Mouse (Mus musculus) gastrocnemius, adult 2 months (tissue): ENCODE data around the gene Jam2. TPM values are rescaled to one million over a fixed set of nuclear protein-coding genes. Genes with fewer than 3 reads are reported as not detected.

Experiments
- DNase-seq: peaks from one replicate; pipeline ENCODE4 v3.0.0; 2022
- H3K27ac ChIP-seq: fragments of 200-600 bp; 2 replicates; pipeline ENCODE4 v1.8.1; 2022; ENCODE audit warnings: mild to moderate bottlenecking
- H3K4me3 ChIP-seq: fragments of 200-600 bp; 2 replicates; pipeline ENCODE4 v1.8.1; 2022; ENCODE audit warnings: mild to moderate bottlenecking, moderate library complexity
- CTCF ChIP-seq: fragments of 200-600 bp; IDR thresholded peaks from 2 replicates; pipeline ENCODE4 v1.8.1; 2022; ENCODE audit warnings: antibody characterized with exemption, mild to moderate bottlenecking, moderate library complexity
- intact Hi-C: fragments of 180-260 bp; cut with DNase I; formaldehyde crosslinking; loops from one replicate; pipeline ENCODE4 v1.15.1; 2025
- total RNA-seq, 2 experiments: library from RNA; stranded (reverse); gene quantifications; 2 replicates each; pipeline ENCODE4 v1.2.3; 2021

Jam2 gene
- total RNA-seq, 2 experiments from 2014 or later: 13.6 to 24.9 TPM

DNA sequence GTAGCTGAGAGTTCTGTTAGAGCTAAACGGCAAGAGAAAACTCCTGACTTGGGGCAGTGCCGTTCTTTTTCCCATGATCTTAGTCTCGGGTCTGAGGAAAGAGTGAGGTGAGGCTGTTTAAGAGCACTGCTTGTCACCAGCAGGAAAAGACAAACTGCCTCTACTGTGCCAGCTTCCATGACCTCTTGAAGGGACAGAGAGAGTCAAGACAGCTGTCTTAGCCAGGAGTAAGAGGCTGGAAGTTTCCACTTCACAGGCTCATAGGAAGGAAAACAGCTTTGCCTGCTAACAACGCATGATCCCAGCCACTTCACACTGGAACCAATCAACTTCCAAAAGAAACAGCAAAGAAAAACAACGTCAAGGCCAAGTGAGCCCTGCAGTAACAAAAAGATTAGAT is 57.8 kb downstream of the Jam2 start:
- Histone ChIP-seq H3K4me3 (peak overlapping the region; percentile 85), H3K27ac (peak overlapping the region; percentile 96)
- intact Hi-C loops: no loop called here
- TF ChIP-seq CTCF: no peak
- no peak for DNase-seq

DNA sequence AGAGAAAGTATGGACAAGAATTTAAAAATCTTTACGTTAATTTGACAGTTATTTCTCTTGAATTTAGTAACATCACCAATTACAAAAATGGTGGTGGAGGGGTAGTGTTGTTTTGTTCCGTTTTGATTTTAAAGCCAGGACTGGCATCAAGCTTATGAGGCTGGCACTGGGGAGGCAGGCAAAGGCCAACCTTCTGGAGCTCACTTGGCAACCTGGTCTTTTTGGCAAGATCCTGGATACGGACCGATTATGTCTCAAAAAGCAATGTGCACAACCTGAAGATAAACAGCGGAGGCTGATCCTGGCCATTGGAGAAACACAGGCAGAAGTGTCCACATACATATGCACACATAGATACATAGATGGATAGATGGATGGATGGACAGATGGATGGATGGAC is 58.8 kb downstream of the Jam2 start:
- intact Hi-C loops: no loop called here
- no peak for TF ChIP-seq CTCF
- Histone ChIP-seq H3K4me3 (peak overlapping the region; percentile 85), H3K27ac (peak overlapping the region; percentile 96)
- DNase-seq: peak; percentile 67

DNA sequence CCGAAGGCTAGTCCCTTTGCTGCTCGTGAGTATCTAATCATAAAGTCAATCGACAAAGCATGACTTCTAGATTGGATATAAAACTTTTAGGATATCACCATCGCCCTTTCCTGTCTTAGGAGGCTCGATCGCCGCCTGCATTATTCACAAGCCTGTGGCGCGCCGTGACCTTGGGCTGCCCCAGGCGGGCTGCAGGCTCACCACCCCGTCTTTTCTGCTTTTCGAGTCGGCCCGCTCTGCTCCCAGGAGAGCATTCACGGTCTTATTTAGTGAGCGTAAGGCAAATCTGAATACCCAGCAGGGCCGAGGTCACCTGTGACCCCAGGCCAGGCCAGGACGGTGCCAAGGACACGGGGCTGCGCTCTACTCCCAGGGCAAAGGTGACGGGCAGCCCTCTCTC is 60.4 kb downstream of the Jam2 start:
- TF ChIP-seq CTCF: no peak
- H3K27ac ChIP-seq: peak overlapping the region; percentile 96
- intact Hi-C loops: loop anchor here (1.0 kb wide), 1 partner anchor 99 kb away; the partner anchor contains the start of gene Mrpl39
- no peak for DNase-seq
- peak overlapping the region; percentile 85 for H3K4me3 ChIP-seq

DNA sequence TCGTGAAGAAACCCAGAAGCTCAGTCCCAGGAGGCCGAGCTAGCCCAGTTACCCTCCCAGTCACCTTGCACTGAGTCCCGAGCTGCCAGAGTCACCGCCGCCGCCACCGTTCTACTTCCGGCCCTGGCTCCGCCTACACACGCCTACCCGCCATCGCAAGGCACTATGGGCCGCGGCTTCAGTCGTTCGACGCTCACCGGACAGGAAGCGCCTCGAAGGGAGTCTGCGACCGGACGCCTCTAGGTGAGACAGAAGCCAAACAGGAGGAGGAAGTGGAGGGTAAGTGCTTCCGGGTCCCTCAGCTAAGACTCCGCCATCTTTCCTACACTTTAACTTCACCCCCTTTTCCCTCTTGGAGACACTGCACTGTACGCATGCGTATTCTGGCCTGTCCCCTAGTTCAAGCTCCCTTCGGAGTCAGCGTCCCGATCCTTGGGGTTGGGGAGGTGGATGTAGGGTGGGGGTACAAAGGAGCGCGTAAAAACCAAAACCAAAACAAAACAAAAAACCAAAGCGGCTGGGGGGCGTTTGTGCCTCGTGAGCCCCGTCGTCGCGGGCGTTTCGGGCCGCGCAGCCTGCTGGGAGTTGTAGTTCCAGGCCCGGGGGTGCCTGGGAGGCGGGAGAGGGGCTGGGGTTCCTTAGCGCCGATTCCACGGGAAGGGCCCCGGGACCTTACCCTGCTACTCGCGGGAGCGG is 61.0 kb downstream of the Jam2 start, which contains the start of gene Gabpa:
TSS of gene Gabpa (plus strand) at position 181 of the 696 bp plus-strand sequence.
- TF ChIP-seq CTCF: no peak
- Histone ChIP-seq H3K27ac (peak within 1 kb of the TSS; percentile 96), H3K4me3 (peak within 1 kb of the TSS; percentile 85)
- DNase-seq: peak; percentile 96
- intact Hi-C loops: loop anchor here (1.0 kb wide), 1 partner anchor 100 kb away; the partner anchor contains the start of gene Mrpl39

DNA sequence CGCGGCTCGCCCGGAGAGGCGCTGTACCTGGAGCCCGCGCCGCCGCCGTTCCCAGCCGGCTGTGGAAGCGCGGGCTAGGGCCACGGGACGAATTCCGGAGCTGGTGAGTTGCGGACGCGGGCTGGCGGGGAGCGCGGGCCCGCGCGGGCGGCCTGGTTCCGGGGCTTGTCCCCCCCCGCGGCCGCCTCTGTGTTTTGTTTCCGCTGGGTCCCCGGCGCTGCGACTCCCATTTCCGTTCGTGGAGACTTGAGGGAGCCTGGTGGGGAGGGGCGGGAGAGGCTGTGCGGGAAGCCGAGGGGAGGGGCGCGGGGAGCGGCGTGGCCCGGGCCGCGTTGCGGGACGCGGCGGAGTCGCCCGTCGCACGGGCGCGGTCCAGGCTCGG is 61.5 kb downstream of the Jam2 start, which contains the start of gene Atp5j:
TSS of gene Atp5j (minus strand) at position 185 of the 382 bp plus-strand sequence.
- Histone ChIP-seq H3K4me3 (peak within 1 kb of the TSS; percentile 85), H3K27ac (peak within 1 kb of the TSS; percentile 96)
- peak; percentile 93 for DNase-seq
- peak; percentile 0; the same call in 1 of the 2 replicates for TF ChIP-seq CTCF
- intact Hi-C loops: no loop called here

DNA sequence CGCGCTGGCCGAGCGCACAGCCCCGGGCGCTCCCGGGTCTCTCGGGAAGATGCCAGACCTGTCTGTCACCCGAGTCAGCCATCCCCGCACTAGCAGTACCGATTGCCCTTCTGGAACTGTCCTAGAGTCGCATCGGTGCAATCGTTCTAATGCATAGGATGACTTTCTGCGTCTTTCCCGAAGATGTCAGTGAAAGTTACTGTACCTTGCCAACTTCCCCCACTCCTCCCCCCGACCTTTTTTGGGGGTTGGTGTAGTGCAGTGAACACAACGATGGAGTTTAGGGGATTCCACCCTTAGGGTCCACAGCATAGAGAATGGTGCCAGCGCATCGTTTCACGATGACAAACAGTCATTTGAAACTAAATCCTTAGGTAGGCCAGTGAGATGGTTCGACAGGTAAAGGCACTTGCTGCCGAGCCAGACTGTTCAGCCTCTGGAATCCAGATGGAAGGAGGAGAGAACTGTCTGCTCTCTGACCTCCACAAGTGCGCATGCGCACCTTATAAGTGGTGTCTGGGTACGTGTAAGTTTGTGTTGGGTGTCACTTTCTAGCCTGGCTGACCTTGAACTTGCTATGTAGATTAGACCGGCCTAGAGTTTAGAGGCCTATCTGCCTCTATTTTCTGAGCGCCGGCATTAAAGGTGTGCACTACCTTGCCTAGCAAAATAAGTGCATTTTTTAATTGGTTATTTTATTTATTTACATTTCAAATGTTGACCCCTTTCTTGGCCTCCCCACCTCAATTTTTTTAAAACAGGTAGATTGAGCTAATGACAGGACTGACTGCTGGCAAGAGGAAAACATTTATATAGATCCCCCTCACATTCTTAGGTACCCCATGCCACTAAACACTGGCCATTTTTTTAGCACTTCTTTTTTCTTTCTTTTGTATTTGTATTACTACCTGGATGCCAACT is 62.2 kb downstream of the Jam2 start:
- peak overlapping the region; percentile 96 for H3K27ac ChIP-seq
- peak overlapping the region; percentile 85 for H3K4me3 ChIP-seq
- no peak for TF ChIP-seq CTCF
- peak; percentile 73 for DNase-seq
- intact Hi-C loops: no loop called here

DNA sequence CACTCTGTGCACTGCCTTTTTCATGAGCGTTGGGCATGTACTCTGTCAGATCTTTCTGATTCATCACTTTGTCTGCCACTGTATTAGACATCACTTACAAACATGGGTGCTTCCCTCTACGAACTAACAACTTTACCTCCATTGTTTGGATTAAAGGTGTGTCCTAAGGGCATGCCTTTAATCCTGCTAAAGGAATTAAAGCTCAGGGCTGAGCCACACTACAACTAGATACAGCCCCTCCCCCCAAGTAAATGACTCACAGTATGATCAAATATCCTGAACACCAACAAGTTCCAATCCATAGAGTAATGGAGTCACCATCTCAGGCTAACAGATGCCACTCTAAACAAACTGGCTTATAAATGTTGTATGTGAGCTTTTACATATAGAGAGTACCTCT is 64.7 kb downstream of the Jam2 start:
- no peak for DNase-seq
- Histone ChIP-seq H3K27ac (no peak overlapping the region), H3K4me3 (no peak overlapping the region)
- no peak for TF ChIP-seq CTCF
- intact Hi-C loops: no loop called here

DNA sequence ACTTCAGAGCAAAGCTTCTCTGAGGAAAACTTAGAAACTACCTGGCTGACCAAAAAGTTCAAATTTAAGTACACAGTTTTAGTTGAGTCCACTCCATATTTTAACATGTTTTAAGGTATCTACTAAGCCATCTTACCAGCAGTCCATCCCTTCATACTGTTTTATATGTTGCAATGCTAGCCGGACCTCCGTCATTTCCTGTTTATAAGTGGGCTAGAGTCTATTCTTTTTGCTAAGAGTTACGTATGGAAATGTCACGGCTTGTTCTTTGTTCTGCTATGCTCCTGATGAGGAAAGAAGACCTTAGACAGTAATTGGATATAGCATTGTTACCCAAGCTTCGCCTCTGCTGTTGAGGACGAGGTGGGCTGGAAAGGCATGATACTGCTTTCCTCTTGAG is 79.6 kb downstream of the Jam2 start:
- no peak for TF ChIP-seq CTCF
- intact Hi-C loops: no loop called here

DNA sequence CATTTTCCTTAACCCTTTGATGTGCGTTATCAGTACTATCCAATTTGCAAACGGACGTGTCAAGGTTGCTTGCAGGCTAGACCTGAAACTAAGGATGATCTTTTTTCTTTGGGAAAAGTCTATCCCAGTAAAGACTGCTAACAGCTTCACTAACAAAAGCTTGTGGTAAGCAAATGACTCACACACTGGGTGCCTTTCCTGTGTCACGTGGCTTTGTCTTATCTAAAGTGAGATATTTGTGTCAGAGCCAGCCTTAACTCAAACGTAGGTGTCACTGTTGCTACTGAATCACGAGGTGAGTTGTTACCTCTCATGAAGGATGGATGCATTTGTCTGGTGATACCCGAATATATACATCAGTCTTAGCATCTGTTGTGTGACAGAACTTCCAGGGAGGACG is 90.7 kb downstream of the Jam2 start:
- TF ChIP-seq CTCF: no peak
- H3K27ac ChIP-seq: no peak overlapping the region
- no peak for DNase-seq
- intact Hi-C loops: no loop called here
- H3K4me3 ChIP-seq: no peak overlapping the region

More for the DNA sequence above, 79.6 kb downstream of the Jam2 start:
- Histone ChIP-seq H3K27ac (no peak overlapping the region), H3K4me3 (no peak overlapping the region)
- no peak for DNase-seq

DNA sequence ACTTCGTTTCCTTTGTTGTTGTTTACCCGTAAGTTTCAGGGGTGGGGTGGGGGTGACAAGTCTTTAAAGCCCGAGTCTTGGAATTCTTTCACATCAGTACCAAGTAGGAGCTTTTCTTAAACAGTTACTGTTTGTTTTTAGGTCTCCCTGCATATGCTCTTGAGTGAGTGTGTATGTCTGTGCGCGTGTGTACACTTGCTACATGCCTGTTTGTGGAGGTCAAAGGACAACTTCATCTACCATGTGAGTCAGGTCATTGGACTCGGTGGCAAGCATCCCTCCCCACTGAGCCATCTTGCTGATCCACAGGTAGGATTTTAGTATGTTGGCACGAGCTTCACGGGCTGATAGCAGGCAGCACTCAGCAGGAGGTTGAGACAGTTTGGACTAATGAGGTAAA is 99.9 kb downstream of the Jam2 start:
- TF ChIP-seq CTCF: no peak
- intact Hi-C loops: no loop called here

DNA sequence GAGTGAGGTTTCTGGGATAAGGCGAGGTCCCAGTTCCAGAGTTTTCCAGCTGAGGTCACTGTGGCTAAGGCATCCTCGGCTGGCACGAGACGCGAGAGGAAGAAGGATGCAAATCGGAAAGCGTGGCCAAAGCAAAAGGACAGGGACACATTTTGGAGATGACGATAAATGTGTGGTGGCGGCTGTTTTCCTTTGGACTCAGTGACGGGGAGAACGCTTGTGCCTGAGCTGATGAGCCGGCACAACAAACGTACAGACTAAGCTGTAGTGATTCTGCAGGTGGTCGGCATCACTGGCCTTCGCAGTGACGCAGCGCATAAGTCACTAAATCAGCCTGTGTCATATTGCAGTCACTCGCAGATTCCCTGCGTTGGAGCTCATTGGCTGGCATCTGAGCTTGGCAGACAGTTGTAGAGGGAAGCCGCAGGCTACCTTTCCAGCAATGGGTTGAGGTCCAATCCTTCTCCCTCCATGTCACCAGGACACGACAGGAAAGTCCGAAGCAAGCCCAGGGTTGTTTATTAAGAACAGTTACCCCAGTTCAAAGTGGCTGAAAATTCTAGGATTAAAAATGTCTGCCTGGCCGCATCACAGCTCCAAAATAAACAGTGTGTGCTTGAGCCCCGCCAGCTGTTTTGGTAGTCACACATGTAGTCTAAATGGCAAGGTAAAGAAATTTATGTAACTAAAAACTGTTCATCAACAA is 101.2 kb downstream of the Jam2 start:
- TF ChIP-seq CTCF: no peak
- DNase-seq: no peak
- intact Hi-C loops: no loop called here
- no peak overlapping the region for H3K27ac ChIP-seq
- H3K4me3 ChIP-seq: peak overlapping the region; percentile 13; the same call in 1 of the 2 replicates

More for the DNA sequence above, 99.9 kb downstream of the Jam2 start:
- H3K4me3 ChIP-seq: no peak overlapping the region
- no peak for DNase-seq
- no peak overlapping the region for H3K27ac ChIP-seq

Other genes with a start within 250 kb of the Jam2 start
- 10 to 100 TPM; 13.4 to 19.5 TPM for gene Mrpl39, start 38.4 kb upstream of the Jam2 start, total RNA-seq
- gene Gabpa, start 60.8 kb downstream of the Jam2 start, total RNA-seq: 10 to 100 TPM; 23.6 to 34.1 TPM
- 1,000 to 10,000 TPM; 1,011 to 1,386 TPM for gene Atp5j, start 61.5 kb downstream of the Jam2 start, total RNA-seq